Mouse (Mus musculus) MEL (cell line): Measurements from ENCODE around the gene Dlg2. TPM values are rescaled to one million over a fixed set of nuclear protein-coding genes. Genes with fewer than 3 reads are reported as not detected.

ENCODE experiments used
- DNase-seq: peaks from one replicate; pipeline ENCODE4 v3.0.0; 2011; ENCODE audit warnings: low read depth, low spot score
- H3K27ac ChIP-seq: 2 replicates; pipeline ENCODE4 v1.5.1; 2012; ENCODE audit warnings: low read depth, mild to moderate bottlenecking, control low read depth, low read length, moderate library complexity; ENCODE audit not compliant: control insufficient read depth
- H3K27me3 ChIP-seq, 2 experiments: fragments of 150-350 bp in 1 of 2; sonication (generic) in 1 of 2; 2 replicates each; pipeline ENCODE4 v1.6.1; 2012; ENCODE audit warnings: low read length in 2 of 2, mild to moderate bottlenecking in 2 of 2, improper control_type of control experiment in 1 of 2, moderate library complexity in 1 of 2; ENCODE audit not compliant: insufficient read depth in 2 of 2, control insufficient read depth in 1 of 2
- H3K36me3 ChIP-seq, 2 experiments: 2 replicates each; pipeline ENCODE4 v1.6.1; 2012 to 2014; ENCODE audit warnings: low read length in 2 of 2, improper control_type of control experiment in 1 of 2, inconsistent platforms in 1 of 2, mild to moderate bottlenecking in 1 of 2; ENCODE audit not compliant: insufficient read depth in 2 of 2, control insufficient read depth in 1 of 2
- H3K4me1 ChIP-seq, 2 experiments: fragments of 150-350 bp in 1 of 2; sonication (generic) in 1 of 2; 2 replicates each; pipeline ENCODE4 v1.6.1; 2012; ENCODE audit warnings: low read length in 2 of 2, improper control_type of control experiment in 1 of 2, mild to moderate bottlenecking in 1 of 2; ENCODE audit not compliant: insufficient read depth in 2 of 2, control insufficient read depth in 1 of 2
- H3K4me3 ChIP-seq, 2 experiments: fragments of 150-350 bp in 1 of 2; sonication (generic) in 1 of 2; 2 replicates each; pipeline ENCODE4 v1.5.1; 2012; ENCODE audit warnings: low read depth in 2 of 2, low read length in 2 of 2, mild to moderate bottlenecking in 2 of 2, moderate library complexity in 2 of 2, control low read depth in 1 of 2, improper control_type of control experiment in 1 of 2; ENCODE audit not compliant: control insufficient read depth in 1 of 2, insufficient read depth in 1 of 2
- H3K79me2 ChIP-seq: 2 replicates; pipeline ENCODE4 v1.6.1; 2012; ENCODE audit warnings: mild to moderate bottlenecking, low read length, moderate library complexity; ENCODE audit not compliant: control insufficient read depth, poor library complexity, insufficient read depth
- H3K9ac ChIP-seq: 2 replicates; pipeline ENCODE4 v1.6.1; 2012; ENCODE audit warnings: low read depth, mild to moderate bottlenecking, control low read depth, low read length, moderate library complexity; ENCODE audit not compliant: control insufficient read depth, poor library complexity, severe bottlenecking
- H3K9me3 ChIP-seq: fragments of 150-350 bp; sonication (generic); replicated peaks from 2 replicates; pipeline ENCODE4 v1.6.1; 2012; ENCODE audit warnings: mild to moderate bottlenecking, low read length, improper control_type of control experiment, moderate library complexity; ENCODE audit not compliant: insufficient read depth
- CHD1 ChIP-seq: IDR thresholded peaks from 2 replicates; pipeline ENCODE4 v1.6.1; 2012; ENCODE audit warnings: low read depth, mild to moderate bottlenecking, inconsistent platforms, low read length, improper control_type of control experiment
- E2F4 ChIP-seq: IDR thresholded peaks from 2 replicates; pipeline ENCODE4 v1.6.1; 2011; ENCODE audit warnings: low read depth, low read length, improper control_type of control experiment, borderline replicate concordance
- EP300 ChIP-seq, 2 experiments: IDR thresholded peaks; 2 replicates each; pipeline ENCODE4 v1.6.1; 2011; ENCODE audit warnings: improper control_type of control experiment in 2 of 2, low read length in 2 of 2, low read depth in 1 of 2, mild to moderate bottlenecking in 1 of 2
- HCFC1 ChIP-seq: IDR thresholded peaks from 2 replicates; pipeline ENCODE4 v1.6.1; 2012; ENCODE audit warnings: low read depth, mild to moderate bottlenecking, inconsistent platforms, low read length, improper control_type of control experiment, moderate library complexity
- JUND ChIP-seq: IDR thresholded peaks from 2 replicates; pipeline ENCODE4 v1.6.1; 2011; ENCODE audit warnings: low read depth, mild to moderate bottlenecking, improper control_type of control experiment, low read length
- KAT2A ChIP-seq: conservative IDR thresholded peaks from 2 replicates; pipeline ENCODE4 v1.6.1; 2012; ENCODE audit warnings: low read depth, low read length, improper control_type of control experiment, inconsistent platforms
- MAFK ChIP-seq: IDR thresholded peaks from 2 replicates; pipeline ENCODE4 v1.6.1; 2011; ENCODE audit warnings: low read depth, mild to moderate bottlenecking, low read length, improper control_type of control experiment, borderline replicate concordance
- MAX ChIP-seq: IDR thresholded peaks from 2 replicates; pipeline ENCODE4 v1.6.1; 2011; ENCODE audit warnings: low read length, improper control_type of control experiment
- MAZ ChIP-seq: IDR thresholded peaks from 2 replicates; pipeline ENCODE4 v1.6.1; 2012; ENCODE audit warnings: low read depth, mild to moderate bottlenecking, inconsistent platforms, low read length, improper control_type of control experiment
- MEF2A ChIP-seq: IDR thresholded peaks from 2 replicates; pipeline ENCODE4 v1.6.1; 2014; ENCODE audit warnings: low read depth, mild to moderate bottlenecking, inconsistent platforms, low read length, improper control_type of control experiment; ENCODE audit not compliant: poor library complexity, insufficient replicate concordance, severe bottlenecking; ENCODE audit errors: extremely low read depth
- MXI1 ChIP-seq: IDR thresholded peaks from 2 replicates; pipeline ENCODE4 v1.6.1; 2011; ENCODE audit warnings: mild to moderate bottlenecking, low read depth, low read length, improper control_type of control experiment
- MYC ChIP-seq: IDR thresholded peaks from 2 replicates; pipeline ENCODE4 v1.6.1; 2011; ENCODE audit warnings: low read depth, mild to moderate bottlenecking, low read length, improper control_type of control experiment, moderate library complexity
- POLR2A ChIP-seq, 2 experiments: IDR thresholded peaks; 2 replicates each; pipeline ENCODE4 v1.6.1; 2011 to 2012; ENCODE audit warnings: low read length in 2 of 2, mild to moderate bottlenecking in 2 of 2, control low read depth in 1 of 2, improper control_type of control experiment in 1 of 2, low read depth in 1 of 2, moderate library complexity in 1 of 2; ENCODE audit not compliant: control insufficient read depth in 1 of 2, insufficient read depth in 1 of 2, poor library complexity in 1 of 2
- POLR2AphosphoS2 ChIP-seq: IDR thresholded peaks from 2 replicates; pipeline ENCODE4 v1.6.1; 2011; ENCODE audit warnings: low read length, improper control_type of control experiment
- RAD21 ChIP-seq: IDR thresholded peaks from 2 replicates; pipeline ENCODE4 v1.6.1; 2011; ENCODE audit warnings: mild to moderate bottlenecking, low read depth, low read length, improper control_type of control experiment
- SIN3A ChIP-seq: IDR thresholded peaks from 2 replicates; pipeline ENCODE4 v1.6.1; 2012; ENCODE audit warnings: low read length, improper control_type of control experiment, inconsistent platforms
- UBTF ChIP-seq: IDR thresholded peaks from 2 replicates; pipeline ENCODE4 v1.6.1; 2012; ENCODE audit warnings: low read depth, mild to moderate bottlenecking, inconsistent platforms, low read length, improper control_type of control experiment, moderate library complexity, borderline replicate concordance; ENCODE audit not compliant: insufficient read depth
- USF1 ChIP-seq: IDR thresholded peaks from 2 replicates; pipeline ENCODE4 v1.6.1; 2014; ENCODE audit warnings: low read depth, mild to moderate bottlenecking, inconsistent platforms, low read length, improper control_type of control experiment, moderate library complexity
- ZC3H11A ChIP-seq: IDR thresholded peaks from 2 replicates; pipeline ENCODE4 v1.6.1; 2012; ENCODE audit warnings: low read depth, mild to moderate bottlenecking, inconsistent platforms, low read length, improper control_type of control experiment
- ZKSCAN1 ChIP-seq: IDR thresholded peaks from 2 replicates; pipeline ENCODE4 v1.6.1; 2012; ENCODE audit warnings: low read depth, mild to moderate bottlenecking, inconsistent platforms, low read length, improper control_type of control experiment, moderate library complexity
- ZMIZ1 ChIP-seq: IDR thresholded peaks from 2 replicates; pipeline ENCODE4 v1.6.1; 2012; ENCODE audit warnings: low read depth, mild to moderate bottlenecking, inconsistent platforms, low read length, improper control_type of control experiment, moderate library complexity
- polyA plus RNA-seq, 2 experiments: library from polyadenylated mRNA; stranded (reverse) in 1 of 2; unstranded in 1 of 2; fragments of >175 nt in 1 of 2; fragments of >200 nt in 1 of 2; gene quantifications; 2 replicates each; pipeline versions ENCODE4 v1.2.1 to v1.2.4; 2012; ENCODE audit warnings: low replicate concordance in 2 of 2, low read depth in 1 of 2; ENCODE audit not compliant: insufficient read length in 2 of 2, insufficient read depth in 1 of 2, missing spikeins in 1 of 2
- total RNA-seq: library from RNA; depleted of rRNA; stranded (reverse); fragments of 300-350 nt; gene quantifications from 2 replicates; pipeline ENCODE4 v1.2.3, GENCODE M21; 2012

Gene Dlg2
- total and polyA plus RNA-seq, 3 experiments: 0.04 TPM; not detected in 2

DNA sequence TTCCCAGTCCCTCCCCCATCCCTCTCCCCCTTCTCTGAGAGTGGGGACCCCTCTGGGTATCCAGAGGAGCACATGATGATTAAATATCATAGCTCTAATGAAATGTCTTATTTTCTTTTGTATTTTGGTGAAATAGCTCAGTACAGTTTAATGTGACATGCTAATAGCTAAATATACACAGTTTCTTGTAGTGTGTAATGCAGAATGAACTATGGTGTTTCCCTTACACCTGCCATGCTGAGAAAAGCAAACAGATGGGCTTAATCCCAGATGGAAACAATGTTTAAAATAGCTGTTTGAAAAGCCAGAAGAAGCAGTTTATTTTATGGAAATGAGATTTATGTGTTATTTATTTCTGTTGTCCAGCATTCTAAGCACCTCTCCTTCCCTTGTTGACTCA lies 1302.2 kb downstream of the Dlg2 start:
- H3K9me3 ChIP-seq: no peaks in the 10 kb centered on the region
- H3K36me3 ChIP-seq: no peaks in the 10 kb centered on the region
- no peak overlapping the region for H3K4me3 ChIP-seq
- no peak overlapping the region for H3K27ac ChIP-seq
- no peak for TF ChIP-seq MXI1
- no peak for TF ChIP-seq E2F4
- no peak for DNase-seq
- H3K9ac ChIP-seq: no peak overlapping the region
- H3K79me2 ChIP-seq: no peaks in the 10 kb centered on the region
- no peaks in the 10 kb centered on the region for H3K4me1 ChIP-seq
- H3K27me3 ChIP-seq: no peaks in the 10 kb centered on the region

DNA sequence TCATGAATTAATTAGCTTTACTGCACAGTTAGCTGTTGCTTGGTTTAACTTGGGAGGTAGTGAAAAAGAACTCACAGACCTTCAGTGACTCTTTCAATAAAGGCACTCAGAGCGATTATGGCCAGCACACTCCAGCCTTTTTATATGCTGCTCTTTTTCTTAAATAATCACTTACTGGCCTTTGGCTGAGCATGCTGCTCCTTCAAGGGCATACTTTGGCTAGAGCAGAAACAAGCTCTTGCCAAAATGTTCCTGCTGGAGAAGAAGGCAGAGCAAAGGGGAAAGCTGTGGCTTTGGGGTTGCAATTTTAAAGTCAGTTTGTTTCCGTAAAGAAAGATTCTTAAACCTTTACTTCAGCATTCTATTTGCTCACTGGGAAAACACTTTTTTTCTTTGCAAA lies 1308.1 kb downstream of the Dlg2 start:
- H3K4me3 ChIP-seq: no peak overlapping the region
- no peaks in the 10 kb centered on the region for H3K36me3 ChIP-seq
- no peak for DNase-seq
- no peak for TF ChIP-seq MEF2A
- no peak for TF ChIP-seq E2F4
- no peak overlapping the region for H3K9ac ChIP-seq
- H3K79me2 ChIP-seq: no peaks in the 10 kb centered on the region
- H3K4me1 ChIP-seq: no peaks in the 10 kb centered on the region
- no peaks in the 10 kb centered on the region for H3K27me3 ChIP-seq
- H3K9me3 ChIP-seq: no peaks in the 10 kb centered on the region
- no peak overlapping the region for H3K27ac ChIP-seq

DNA sequence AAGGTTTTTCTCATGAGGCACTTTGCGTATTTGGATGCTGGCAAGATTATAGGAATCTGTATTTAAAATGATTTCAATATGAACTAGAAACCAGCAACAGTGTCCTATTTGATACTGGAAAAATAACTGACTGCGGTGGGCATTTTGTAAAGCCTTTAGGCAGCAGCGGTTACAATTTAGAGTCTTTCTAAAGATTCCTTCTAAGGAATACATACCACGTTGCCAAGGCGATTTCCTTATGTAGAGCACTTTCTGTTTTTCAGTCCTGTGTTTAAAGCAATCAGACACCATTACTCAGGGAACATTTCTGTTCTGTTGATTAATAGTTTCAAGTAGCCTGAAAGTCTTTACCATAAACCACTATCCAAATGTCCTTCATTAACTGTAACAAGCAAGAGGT lies 1309.0 kb downstream of the Dlg2 start:
- no peak for TF ChIP-seq POLR2A (IDR thresholded peaks at IDR 0.05; ENCODE audit: control insufficient read depth in 1 of 2, insufficient read depth in 1 of 2, low read depth in 1 of 2, low read length in 2 of 2, poor library complexity in 1 of 2)
- no peak for TF ChIP-seq CHD1
- no peak for TF ChIP-seq RAD21
- TF ChIP-seq USF1: no peak
- no peak for TF ChIP-seq POLR2AphosphoS2
- TF ChIP-seq E2F4: no peak
- TF ChIP-seq SIN3A: no peak
- no peak for TF ChIP-seq MAX
- Histone ChIP-seq H3K4me3 (no peak overlapping the region), H3K9ac (no peak overlapping the region), H3K9me3 (no peaks in the 10 kb centered on the region), H3K36me3 (no peaks in the 10 kb centered on the region), H3K4me1 (no peaks in the 10 kb centered on the region), H3K27me3 (no peaks in the 10 kb centered on the region), H3K79me2 (no peaks in the 10 kb centered on the region), H3K27ac (no peak overlapping the region)
- no peak for DNase-seq

DNA sequence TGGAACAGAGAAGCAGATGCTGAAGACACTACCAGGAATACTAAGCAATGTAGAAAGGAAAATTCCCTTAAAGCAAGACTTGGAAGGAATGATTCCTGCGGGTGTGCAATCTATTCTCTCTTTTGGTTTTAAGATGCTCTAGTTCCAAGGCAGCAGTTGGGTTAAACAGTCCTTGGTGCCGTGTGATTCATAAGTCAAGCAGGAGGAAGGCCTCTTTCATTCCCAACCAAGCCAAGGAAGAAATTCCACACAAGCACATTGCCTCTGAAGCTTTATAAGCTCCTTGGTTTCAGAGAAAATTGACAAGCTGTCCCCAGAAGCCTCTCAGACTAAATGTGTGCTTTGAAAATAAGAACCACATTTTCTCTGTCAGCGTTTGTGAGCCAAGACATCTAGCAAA lies 1309.4 kb downstream of the Dlg2 start:
- no peak overlapping the region for H3K9ac ChIP-seq
- no peaks in the 10 kb centered on the region for H3K27me3 ChIP-seq
- TF ChIP-seq ZMIZ1 (no peak), MYC (no peak), SIN3A (no peak), JUND (no peak), ZC3H11A (no peak), EP300 (IDR thresholded peaks at IDR 0.05; ENCODE audit: low read depth in 1 of 2, low read length in 2 of 2) (no peak), UBTF (no peak), MAFK (no peak), KAT2A (no peak), HCFC1 (no peak), RAD21 (no peak), ZKSCAN1 (no peak), POLR2AphosphoS2 (no peak), MAZ (no peak)
- H3K9me3 ChIP-seq: no peaks in the 10 kb centered on the region
- no peak for DNase-seq
- no peaks in the 10 kb centered on the region for H3K36me3 ChIP-seq
- H3K4me1 ChIP-seq: no peaks in the 10 kb centered on the region
- H3K79me2 ChIP-seq: no peaks in the 10 kb centered on the region
- no peak overlapping the region for H3K4me3 ChIP-seq
- no peak overlapping the region for H3K27ac ChIP-seq
